Mouse (Mus musculus): ENCODE measurements around the gene Lif.
A peak's percentile ranks its signal among the peaks of the same experiment; 100 is the strongest.

The Lif gene

DNA sequence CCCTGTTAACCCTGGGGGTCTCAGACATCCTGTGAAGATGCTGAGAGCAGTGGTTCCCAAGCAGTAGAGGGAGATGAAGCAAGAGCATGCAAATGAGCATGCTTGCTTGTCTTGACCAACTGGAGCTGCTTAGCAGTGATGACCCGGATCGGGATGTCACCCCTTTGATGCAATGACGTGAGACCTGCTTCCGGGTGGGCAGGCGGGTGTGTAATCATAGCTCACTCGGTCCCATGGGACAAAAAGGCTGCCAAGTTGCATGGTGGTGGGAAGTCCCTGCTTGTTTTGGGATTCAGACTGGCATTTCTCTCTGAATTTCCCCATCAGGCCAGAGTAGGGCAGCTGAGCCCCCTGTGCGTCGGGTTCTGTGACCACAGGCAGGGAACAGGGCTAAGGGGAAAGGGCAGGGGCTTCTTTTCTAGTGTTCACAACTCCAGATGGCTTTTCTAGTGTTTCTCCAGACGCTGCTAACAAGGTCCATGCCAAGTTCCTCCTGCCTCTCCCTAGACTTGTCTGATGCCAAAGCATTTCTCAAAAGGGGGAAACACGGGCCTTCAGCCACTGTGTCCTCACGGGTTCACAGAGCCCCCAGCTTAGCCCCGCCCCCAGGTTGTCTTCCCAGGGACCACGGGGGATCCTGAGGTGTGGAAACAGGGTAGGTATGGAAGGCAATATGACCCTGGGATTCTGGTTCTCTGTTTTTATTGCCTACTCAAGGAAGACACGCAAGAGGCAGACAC lies 42.5 kb downstream of the Lif start:
- DNase-seq = no peak

DNA sequence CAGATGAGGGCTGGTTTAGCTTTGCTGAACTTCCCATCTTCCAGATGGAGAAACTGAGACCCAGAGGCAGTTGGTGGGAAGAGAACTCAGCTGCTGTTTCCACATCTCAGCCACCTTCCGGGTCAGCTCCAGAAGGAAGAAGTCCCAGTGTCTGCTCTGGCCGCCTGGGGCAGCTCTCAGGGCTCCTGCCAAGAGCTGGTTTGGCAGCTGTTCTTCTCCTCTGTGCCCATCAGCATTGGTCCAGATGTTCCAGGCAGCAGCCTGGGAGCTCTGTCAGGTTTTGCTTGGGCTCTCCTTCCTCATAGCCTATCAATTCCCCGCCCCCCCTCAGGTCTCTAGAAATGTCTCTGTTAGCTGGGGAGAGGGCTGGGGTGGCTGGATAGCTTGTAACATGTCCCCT lies 43.3 kb downstream of the Lif start:
- DNase-seq = no peak

DNA sequence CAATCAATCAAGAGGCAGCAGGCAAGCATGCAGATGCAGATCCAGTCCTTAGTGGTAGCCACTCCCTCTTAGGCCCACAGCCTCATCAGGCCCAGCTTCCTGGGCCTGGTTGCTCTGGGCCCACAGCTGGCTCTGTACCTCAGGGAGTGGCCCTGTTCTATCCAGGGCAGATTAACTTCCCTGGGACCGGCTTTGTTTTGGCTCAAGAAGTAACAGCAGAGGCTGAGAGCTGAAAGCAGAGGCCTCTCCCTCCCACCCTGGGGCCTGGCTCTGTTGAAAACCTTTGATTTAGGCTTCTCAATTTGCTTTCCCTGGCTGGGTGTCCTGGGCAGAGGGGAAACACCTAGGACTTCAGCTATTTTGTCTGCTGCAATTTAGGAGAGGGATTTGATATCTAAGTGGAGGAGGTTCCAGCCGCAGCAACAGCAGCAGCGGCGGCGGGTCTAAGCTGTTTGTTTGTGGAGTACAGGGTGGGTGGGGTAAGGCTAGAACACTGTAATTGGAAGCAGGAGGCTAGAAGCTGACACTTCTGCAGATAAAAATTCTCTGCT lies 45.1 kb downstream of the Lif start:
- DNase-seq = no peak

DNA sequence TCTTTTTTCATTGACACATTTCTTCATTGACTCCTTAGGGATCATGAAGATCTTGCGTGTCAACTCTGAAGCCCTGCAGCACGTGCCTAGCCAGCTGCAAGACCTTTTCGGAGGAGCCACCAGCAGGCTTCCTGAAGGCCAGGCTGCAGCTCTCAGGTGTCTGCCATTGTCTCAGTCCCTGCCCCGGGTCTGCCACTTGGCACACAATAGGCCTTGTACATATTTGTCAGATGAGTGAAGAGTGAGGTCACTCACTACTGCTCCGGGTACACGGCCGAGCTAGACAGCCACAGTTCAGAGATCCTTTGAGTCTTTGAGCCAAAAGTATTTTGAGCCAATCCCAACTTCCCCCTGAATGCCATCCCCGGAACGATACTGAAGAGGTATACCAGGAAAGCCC lies 45.7 kb downstream of the Lif start:
- DNase-seq = peak; percentile 24

DNA sequence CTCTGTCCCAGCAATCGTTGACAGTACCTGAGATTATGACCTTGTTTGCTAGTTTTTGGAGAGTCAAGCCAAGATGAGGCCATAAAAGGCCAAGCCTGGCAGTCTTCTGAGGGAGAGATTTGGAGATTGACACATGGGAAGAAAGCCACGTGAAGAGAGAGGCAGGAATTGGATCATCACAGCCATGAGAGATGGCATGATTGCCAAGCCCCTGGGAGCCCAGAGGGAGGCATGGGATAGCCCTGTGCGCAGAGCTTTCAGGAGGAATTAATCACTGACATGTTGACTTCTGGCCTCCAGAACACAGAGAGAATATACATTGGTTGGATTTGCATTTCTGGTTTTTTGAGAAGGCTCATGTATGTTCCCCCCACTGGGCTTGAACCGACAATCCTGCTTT lies 46.8 kb downstream of the Lif start:
- no peak for DNase-seq

DNA sequence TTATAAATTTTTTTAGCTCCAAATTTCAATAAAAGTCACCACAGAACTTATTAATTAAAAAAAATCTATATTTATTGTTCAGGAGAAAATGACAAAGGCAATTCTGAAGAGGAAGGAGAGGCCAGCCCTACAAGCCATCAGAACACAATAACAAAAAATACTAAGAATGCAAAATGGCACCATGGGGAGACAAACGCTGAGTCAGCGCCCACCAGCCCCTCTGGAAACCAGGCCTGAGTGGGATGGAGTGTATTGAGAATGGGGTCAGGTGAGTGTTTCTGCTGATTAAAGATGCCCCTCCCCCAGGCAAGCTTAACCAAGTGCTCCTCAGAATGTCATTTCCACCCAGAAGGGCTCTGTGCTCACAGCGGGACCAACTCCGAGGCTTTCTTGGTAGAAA lies 47.7 kb downstream of the Lif start:
- DNase-seq = no peak

DNA sequence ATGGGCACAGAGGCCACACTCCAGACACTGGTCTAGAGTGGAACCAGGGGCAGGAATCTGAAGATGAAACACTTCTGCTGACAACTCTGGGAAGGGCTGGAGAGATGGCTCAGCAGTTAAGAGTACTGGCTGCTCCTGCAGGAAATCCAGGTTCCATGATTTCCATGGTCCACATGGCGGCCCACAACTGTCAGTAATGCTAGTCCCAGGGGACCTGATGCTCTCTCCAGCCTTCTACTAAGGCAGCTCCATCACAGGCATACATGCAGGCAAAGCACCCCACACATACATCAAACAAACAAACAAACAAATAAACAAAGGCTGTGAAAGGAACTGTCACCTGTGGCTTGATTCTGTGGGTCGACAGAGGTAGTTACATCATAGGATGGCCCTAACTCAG lies 48.7 kb downstream of the Lif start:
- peak; percentile 35 for DNase-seq

DNA sequence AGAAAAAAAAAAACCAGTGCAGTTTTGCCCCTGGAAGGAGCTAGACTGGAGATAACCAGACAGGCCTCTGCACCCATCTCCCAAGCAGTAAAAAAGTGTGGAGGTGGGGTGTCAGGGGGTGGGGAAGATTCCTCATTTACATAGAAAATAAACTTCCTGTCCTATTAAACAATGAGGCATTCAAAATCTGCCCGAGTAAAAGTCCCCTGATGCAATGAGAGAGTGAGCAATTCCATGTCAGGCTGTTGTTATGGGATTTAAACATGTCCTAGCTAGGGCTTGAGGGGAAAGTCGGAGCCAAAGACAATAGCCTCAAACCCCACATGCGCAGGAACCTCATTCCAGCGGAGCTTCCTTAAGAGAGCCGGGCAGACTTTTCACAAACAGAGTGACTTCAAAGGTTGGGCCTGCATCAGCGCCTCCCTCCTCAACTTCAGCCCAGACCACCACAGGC lies 50.7 kb downstream of the Lif start:
- peak; percentile 24 for DNase-seq

DNA sequence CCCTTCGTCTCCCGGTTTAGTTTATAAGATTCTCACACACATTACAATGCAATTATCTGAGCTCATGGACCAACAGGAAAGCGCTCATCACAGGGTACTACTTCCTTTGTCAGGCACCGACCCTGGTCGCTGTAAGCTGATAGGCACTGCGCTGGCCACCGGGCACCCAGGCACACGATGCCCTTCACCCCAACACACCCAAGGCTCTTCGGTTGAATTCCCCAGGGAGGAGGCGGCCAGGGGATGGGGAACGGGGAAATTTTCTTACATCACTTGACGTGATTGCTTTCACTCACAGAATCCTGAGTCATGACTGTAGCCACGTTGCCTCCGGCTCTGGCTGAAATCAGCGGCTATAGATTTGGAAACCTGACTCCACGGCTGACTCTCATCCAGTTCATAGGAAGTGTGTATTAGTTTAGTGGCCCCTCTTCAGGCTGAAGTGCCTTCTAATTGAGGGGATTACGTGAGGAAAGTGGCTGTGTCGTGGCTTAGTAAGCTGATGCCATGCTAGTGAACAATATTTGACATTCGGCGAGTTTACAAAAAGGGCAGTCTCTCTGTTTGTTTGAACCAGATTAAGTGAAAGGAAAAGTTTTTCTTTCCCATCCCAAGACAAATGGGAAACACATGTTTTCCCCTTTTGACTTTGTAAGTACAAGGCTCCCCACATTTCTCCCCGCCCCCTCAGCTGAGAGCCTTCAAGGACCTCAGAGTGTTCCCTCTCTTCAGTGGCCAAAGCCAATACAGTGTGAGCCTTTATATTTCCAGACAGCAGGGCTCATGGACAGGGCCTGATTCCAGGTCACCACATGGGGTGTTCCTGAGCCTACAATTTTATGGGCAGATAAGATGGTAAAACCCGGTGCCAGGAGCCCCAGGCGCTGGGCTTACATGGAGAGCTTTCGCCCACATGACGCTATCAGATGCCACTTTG lies 51.4 kb downstream of the Lif start:
- peak; percentile 32 for DNase-seq

DNA sequence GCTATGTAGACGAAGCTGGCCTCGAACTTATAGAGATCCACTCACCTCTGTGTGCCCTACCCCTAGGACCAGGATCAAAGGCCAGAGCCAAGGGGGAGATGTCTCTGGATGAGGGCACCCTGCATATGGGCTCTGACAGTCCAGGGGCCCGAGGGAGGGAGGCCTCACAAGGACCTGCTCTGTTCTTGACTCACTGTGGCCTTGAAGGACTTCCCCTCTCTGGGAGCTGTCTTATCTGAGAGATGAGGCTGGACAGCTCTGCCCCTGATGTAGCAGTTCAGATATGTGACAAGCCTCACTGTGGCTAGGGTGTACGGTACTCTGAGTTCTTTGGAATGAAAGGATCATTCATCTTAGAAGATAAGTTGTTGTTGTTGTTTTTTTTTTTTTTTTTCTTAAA lies 52.3 kb downstream of the Lif start:
- no peak for DNase-seq

DNA sequence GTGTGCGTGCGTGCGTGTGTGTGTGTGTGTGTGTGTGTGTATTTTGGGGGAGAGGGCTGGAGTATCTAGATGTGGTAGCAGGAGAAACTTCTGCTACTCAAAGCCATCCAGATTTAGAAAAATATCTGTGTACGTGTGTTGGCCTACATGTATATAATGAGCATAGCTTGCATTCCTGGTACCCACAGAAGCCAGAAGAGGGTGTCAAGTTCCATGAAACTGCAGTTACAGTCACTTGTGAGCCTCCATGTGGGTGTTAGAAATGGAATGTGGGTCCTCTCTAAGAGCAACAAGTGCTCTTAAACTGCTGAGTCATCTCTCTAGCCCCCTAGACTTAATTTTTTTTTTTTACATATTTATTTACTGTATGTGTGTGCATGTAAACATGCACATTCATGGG lies 53.0 kb downstream of the Lif start:
- no peak for DNase-seq

DNA sequence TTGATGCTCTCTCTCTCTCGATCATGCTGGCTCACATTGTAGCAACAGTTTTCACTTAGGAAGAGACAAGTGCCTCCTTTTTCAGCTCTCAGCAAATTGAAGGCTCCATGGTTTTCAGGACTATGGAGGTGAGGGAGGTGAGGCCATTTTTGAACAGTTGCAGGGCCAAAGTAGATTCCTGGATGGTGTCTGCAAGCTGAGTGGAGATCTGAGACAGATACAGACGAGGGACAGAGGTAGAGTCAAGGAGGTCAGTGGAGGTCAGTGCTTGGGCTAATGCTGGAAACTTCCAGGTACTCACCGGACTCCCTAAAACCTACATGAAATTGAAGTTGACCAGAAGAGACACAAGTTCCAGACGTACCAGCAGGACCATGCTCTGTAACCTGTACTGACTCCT lies 54.8 kb downstream of the Lif start:
- DNase-seq = no peak

DNA sequence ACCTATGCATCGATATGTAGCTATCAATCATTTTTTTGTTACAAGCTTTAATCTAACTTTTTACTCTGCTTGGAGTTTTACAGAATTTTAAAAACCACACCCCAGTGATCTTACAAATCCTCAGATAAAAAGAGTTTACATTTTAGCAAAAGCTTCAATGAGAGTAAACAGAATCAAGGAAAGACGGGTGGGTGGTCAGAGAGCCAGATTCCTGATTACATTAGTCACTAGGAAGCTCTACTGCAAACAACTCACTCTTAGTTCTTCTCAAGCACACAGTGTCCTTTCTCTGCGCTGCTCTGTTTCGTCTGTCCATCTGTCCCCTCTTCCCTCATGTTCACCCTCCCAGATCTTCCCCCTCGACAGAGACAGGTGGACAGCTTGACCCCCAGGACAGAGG lies 59.9 kb downstream of the Lif start:
- DNase-seq = no peak

DNA sequence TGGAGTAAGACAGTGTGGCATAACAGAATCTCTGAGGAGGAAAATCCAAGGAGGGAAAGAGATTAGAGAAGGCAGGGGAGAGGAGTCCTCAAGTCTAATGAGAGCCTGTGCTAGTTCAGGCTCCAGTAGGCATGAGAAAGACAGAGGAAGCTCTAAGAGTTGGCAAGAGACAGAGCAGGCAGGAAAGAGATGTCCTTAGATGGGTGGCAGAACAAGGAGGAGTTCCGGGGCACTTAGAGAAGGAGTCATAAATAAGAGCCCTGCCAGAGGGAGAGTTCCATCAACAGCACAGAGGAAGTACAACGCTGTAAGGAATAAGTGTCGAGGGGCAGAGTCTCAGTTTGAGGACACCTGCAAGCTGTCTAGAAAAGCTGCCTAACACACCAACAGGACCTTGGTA lies 60.7 kb downstream of the Lif start:
- no peak for DNase-seq

DNA sequence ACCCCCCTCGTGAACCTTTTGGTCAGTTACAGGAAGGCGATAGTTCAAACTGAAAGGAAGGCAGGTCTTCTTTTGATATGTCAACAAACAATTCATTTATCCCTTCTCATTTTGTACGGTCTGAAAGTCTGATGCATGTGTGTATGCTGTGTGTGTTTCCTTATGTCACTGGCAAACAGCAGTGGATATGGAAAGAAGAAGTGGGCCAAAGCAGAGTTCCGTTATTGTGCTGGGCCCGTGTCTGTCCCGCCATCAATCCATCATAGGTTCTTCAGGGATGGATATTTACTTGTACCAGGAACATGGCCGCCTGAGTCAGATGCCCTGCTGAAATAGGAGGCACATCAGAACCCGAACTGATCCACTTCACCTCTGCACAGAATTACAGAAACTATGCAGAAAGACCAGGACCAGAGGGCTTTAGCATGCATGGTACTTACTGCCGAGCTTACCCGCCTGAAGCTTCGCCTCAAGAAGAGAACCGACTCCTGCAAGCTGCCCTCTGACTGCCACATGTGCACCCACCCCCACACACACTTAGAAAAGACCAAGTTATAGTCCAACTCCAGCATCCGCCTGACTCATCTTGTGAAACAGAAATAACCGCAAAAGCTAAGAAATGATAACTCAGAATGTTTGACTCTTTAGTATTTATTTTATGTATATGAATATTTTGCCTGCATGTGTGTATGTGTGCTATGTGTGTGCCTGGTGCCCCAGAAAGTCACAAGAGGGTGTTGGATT lies 62.0 kb downstream of the Lif start:
- DNase-seq = no peak

DNA sequence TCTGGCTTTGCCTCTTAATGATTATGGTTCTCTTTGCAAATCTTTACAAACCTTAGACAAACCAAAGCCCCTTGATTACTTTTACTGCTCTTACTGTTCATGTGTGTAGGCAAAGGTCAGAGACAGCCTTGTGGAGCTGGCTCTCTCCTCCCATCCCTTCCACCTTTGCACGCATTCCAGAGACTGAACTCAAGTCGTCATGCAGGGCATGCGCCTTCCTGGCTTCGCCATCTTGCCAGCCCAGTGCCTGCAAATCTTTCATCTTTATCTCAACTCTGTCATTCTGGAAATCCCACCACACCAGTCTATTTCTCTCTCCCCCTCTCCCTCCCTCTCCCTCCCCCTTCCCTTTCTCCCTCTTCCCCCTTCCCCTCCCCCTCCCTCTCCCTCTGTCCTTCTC lies 63.5 kb downstream of the Lif start:
- DNase-seq = no peak
